Mouse (Mus musculus) cerebellum, adult 9-11 months (tissue): ENCODE results near the gene Psg16.
A peak's percentile ranks its signal among the peaks of the same experiment; 100 is the strongest.
"Not testable (repeated sequence)": the region's sequence is repeated elsewhere in the genome, so short reads cannot be mapped to it uniquely, and the experiment has no call there.

ENCODE experiments used
- DNase-seq: peaks from one replicate; pipeline ENCODE4 v3.0.0; 2022

The Psg16 gene

GRCm38 (mm10) chr7:17056081-17056581, 17.7 kb upstream of the Psg16 start:
- peak; percentile 95 for DNase-seq

- DNase-seq, result no peak
Observed at GRCm38 (mm10) chr7:17056601-17057523, 17.0 kb upstream of the Psg16 start.

GRCm38 (mm10) chr7:17058071-17058689, 15.7 kb upstream of the Psg16 start:
- DNase-seq, result peak; percentile 77

DNA sequence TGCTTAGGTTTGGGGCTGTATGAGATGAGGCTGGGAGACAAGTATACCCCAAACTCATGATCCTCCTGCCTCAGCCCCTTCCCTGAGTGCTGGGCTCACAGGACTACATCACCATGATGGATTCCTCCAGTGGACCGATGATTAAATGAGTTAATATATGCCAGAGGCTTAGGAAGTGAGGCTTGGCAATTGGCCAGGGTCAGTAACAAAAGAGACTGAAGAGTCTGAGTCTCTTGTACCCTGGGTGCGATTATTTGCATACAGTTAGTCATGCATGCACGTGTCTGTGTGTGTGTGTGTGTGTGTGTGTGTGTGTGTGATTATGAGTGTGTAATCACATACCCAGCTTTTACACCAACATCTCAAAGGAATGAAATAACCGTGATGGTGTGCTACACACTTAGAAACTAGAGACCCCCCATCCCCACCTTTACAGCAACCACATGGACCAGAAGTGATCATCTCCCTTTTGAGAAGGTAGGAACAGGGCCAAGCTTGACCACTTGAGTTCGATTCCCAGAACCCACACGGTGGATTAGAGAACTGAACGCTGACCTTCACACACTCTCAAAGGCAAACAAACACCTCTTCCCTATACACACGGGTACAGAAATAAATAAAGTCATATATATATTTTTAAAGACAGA, 14.9 kb upstream of the Psg16 start:
- no peak for DNase-seq

DNA sequence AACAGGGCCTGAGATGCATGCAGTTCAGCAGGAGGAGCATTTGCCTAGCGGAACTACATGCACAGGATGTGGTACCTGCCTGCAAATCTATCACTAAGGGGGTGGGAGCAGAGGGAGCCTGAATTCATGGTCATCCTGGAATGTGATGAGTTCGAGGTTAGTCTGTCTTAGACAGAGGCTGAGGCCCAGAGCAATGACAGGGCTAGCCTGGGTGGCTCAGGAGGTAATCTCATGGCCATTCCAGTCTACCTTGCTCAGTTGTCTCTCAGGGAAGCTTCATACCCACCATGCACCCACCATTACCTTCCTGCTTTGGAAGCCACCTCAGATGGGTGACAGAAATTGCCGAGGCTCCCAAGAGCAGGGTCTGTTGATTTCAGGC, 14.4 kb upstream of the Psg16 start:
- no peak for DNase-seq

DNA sequence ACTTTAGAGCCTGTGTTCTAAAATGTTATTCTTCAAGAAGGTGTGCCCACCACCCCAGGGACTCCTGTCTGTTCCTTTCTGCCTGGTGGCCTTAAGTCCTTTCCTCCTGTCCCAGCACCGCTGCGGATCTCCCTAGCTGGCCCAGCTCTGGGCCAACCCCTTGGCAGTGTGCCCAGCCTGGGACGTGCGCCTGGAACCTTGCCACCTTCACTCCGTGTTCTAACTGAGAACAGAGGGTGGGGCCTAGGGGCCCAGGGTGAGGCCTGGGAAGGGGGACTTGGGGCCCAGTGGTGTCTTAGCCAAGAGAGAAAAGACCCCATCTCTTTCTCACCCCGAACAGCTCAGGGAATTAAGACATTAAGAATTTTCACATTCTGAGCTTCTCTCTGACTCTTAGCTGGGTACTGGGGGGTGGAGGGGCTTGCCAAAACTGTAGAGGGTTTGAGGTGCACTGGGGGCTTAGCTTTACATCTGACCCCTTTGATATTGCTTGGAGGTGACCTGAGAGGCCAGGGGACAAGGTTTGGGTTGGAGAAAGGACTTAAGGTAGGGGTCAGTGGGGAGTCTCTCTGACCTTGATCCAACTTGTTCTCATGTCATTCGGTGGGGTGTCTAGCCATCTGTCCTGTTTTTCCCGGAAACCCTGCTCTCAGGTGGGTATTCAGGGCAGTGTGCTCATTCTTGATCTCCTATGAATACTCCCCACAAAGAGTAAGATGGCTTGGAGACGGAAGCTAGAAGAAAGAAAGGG, 13.6 kb upstream of the Psg16 start:
- peak; percentile 88 for DNase-seq

DNA sequence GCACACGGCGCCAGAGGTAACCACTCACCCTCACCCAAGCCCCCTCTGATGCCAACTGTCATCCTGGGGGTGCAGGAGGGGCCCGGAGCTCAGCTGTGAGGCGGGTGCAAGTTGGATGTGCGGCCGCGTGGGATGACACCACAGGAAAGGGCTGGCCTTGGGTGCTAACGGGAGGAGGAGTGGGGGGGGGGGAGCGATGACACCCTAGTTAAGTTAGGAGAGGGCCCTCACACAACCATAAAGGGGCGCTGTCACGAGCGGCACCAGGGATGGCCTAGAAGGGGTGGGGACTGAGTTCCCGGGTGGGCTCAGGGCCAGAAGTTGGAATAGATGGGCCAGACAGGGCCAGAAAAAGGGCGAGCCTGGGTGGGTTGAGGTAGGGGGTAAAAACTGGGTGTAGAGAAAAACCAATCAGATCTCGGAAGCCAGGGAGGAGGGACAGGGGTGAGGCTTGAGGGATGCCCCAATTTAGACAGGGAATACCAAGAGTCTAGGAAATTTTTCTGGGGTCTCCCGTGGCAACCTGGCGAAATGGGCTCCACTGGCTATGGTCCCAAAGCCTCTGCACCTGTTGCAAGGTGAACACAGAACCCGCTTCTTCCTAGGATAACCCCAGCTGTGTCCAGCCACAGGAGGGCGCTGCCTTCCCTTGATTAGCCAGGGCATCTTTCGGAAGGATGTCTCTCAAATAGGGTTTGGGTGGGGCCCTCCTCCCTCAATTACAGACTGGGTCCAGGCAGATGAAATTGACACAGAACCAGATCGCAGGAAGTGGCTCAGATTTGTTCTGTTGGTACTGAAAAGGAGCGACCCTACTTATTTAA, 12.8 kb upstream of the Psg16 start:
- peak; percentile 71 for DNase-seq

GRCm38 (mm10) chr7:17062389-17062788, 11.5 kb upstream of the Psg16 start, which contains the start of gene Hif3a:
Gene Hif3a (minus strand): TSS chr7:17062427.
- DNase-seq, result no peak

- no peak for DNase-seq
Observed at GRCm38 (mm10) chr7:17062845-17063244, 11.0 kb upstream of the Psg16 start.

- DNase-seq, result peak; percentile 16
Observed at GRCm38 (mm10) chr7:17065620-17066019, 8.2 kb upstream of the Psg16 start.

- peak; percentile 80 for DNase-seq
Observed at GRCm38 (mm10) chr7:17066412-17066811, 7.4 kb upstream of the Psg16 start.

DNA sequence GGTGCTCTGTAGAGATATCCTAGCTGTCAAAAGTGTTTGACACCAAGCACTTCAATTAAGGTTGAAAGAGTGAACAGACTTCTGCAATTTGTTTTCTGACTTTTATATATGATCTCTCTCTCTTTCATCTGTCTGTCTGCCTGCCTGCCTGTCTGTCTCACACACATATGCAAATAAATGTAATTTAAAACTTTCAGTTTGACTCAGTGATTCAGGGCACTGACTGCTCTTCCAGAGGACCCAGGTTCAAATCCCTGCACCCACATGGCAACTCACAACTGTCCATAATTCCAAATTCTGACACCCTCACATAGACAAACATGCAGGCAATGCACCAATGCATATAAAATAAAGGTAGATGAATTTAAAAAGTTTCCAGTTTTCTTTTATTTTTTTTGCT, 6.8 kb upstream of the Psg16 start:
- no peak for DNase-seq

DNA sequence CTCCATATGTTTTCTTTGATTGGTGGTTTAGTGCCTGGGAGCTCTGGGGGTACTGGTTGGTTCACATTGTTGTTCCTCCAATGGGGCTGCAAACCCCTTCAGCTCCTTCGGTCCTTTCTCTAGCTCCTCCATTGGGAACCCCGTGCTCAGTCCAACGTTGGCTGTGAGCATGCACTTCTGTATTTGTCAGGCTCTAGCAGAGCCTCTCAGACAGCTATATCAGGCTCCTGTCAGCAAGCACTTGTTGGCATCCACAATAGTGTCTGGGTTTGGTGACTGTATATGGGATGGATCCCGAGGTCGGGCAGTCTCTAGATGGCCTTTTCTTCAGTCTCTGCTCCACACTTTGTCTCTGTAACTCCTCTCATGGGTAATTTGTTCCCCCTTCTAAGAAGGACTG, 6.2 kb upstream of the Psg16 start:
- not testable (repeated sequence) for DNase-seq

DNA sequence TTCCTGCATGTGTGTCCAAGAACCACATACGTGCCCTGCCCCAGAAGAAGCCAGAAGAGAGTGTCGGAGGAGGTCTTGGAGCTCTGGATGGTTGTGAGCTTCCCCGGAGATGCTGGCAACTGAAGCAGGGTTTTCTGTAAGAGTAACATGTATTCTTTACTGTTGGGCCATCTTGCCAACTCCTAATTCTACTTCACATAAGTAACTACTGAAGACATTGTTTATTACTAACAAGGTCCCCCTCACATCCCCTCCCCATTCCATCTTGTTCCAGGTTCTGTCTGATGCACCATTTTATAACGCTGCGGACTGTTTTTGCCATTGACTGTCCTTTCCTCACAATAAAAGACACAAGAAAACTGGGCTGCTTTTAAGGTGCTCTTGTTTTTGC, 332 bp upstream of the Psg16 start:
- DNase-seq, result peak; percentile 63

- peak; percentile 77 for DNase-seq
Observed at GRCm38 (mm10) chr7:17076542-17076941, 2.7 kb downstream of the Psg16 start.

DNA sequence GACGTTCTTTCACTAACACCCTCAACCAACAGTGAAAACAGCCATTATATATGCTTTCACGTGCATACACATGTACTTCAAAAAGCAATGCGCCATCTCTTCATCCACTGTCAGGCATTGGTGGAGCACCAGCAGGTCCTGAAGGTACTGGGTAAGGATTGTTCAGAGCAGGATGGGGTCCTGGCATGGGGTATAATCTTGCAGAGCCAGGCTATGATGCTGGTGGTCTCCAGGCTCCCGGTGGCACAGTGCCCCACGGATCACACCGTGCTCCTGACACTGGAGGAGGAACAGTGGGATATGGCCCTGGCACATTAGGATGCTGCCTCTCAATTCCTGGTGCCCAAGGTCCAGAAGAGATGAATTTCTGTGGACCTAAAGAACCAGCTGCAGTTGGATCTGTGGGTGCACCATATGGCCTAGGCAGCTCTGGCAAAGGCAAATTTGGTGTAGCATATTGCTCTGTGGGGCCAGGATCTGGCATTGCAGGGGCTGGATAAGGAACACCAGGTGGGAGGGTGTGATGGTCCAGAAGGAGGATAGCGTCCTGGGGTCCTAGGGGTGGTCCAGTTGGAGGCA, 4.3 kb downstream of the Psg16 start:
- peak; percentile 92 for DNase-seq

- peak; percentile 77 for DNase-seq
Observed at GRCm38 (mm10) chr7:17082766-17083165, 8.9 kb downstream of the Psg16 start.

DNA sequence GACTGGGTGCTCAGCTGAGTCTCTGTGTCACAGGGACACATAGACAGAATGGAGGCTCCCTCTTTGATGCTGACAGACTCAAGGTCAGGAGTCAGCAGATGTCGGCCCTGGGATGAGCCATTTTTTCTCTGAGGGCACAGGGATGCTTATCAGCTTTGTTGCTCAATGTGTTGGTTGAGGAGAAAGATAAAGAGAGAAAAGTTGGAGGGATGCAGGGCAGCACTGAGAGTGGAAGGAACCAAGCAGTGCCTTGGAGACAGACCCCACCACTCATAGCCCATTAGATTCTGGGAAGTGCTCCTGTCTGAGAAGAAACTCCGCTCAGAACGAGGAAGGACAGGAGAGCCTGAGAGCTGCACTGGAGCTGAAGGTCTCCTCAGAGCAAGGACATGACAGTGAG, 13.9 kb downstream of the Psg16 start:
- peak; percentile 12 for DNase-seq

GRCm38 (mm10) chr7:17090058-17090585, 16.3 kb downstream of the Psg16 start:
- DNase-seq, result peak; percentile 67

DNA sequence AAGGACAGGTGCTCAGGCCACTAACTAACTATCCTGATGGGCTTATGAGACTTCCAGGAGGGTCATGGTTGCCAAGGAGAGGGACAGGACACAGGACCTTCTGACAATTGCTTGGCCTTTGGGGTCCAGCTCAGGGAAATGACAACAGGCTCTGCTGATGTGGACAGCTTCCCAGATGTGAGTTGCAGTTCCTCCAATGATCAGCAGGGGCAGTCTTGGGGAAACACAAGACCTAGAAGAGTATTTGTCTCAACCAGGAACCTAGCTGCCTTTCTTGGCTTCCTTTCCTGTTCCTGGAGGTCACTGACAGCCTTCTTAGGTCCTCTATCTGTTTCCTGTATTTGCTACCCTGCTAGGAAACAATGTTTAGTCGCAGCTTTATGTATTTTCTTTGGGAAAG, 17.4 kb downstream of the Psg16 start:
- peak; percentile 31 for DNase-seq

- not testable (repeated sequence) for DNase-seq
Observed at GRCm38 (mm10) chr7:17101631-17102030, 27.8 kb downstream of the Psg16 start.
